Mouse (Mus musculus) stomach, postnatal 0 days (tissue): ENCODE results near the gene Rnf114. TPM values are rescaled to one million over a fixed set of nuclear protein-coding genes. Genes with fewer than 3 reads are reported as not detected.

Source experiments
- ATAC-seq: fragments of 200-750 bp; cut with Nextera tagmentation; 2 replicates; pipeline ENCODE4 v1.8.0; 2017; ENCODE audit not compliant: low FRiP score, low TSS enrichment
- DNase-seq: peaks from one replicate; pipeline ENCODE4 v3.0.0-alpha.2; 2016; ENCODE audit warnings: low spot score
- H3K27ac ChIP-seq: fragments of 300-500 bp; sonication (generic); replicated peaks from 2 replicates; pipeline ENCODE4 v1.5.1; 2014; ENCODE audit warnings: mild to moderate bottlenecking, control low read depth
- H3K27me3 ChIP-seq: fragments of 300-500 bp; sonication (generic); 2 replicates; pipeline ENCODE4 v1.6.1; 2014; ENCODE audit warnings: low read length; ENCODE audit not compliant: control insufficient read depth, insufficient read depth
- H3K36me3 ChIP-seq: fragments of 300-500 bp; sonication (generic); 2 replicates; pipeline ENCODE4 v1.6.1; 2014; ENCODE audit warnings: low read length, mixed read lengths; ENCODE audit not compliant: control insufficient read depth, insufficient read depth
- H3K4me1 ChIP-seq: fragments of 300-500 bp; sonication (generic); replicated peaks from 2 replicates; pipeline ENCODE4 v1.6.1; 2014; ENCODE audit warnings: antibody characterized with exemption; ENCODE audit not compliant: control insufficient read depth, insufficient read depth
- H3K4me2 ChIP-seq: fragments of 300-500 bp; sonication (generic); replicated peaks from 2 replicates; pipeline ENCODE4 v1.6.1; 2014; ENCODE audit warnings: low read depth, mild to moderate bottlenecking, control low read depth, moderate library complexity
- H3K4me3 ChIP-seq: fragments of 300-500 bp; sonication (generic); 2 replicates; pipeline ENCODE4 v1.5.1; 2014; ENCODE audit warnings: low read depth, low read length, control low read depth
- H3K9ac ChIP-seq: fragments of 300-500 bp; sonication (generic); 2 replicates; pipeline ENCODE4 v1.6.1; 2014; ENCODE audit warnings: mild to moderate bottlenecking, low read length, control low read depth, mixed read lengths
- H3K9me3 ChIP-seq: fragments of 300-500 bp; sonication (generic); 2 replicates; pipeline ENCODE4 v1.6.1; 2016; ENCODE audit warnings: low read length; ENCODE audit not compliant: control insufficient read depth
- CTCF ChIP-seq: IDR thresholded peaks from 2 replicates; pipeline ENCODE4 v1.5.1; 2016; ENCODE audit warnings: antibody characterized with exemption, low read depth, mild to moderate bottlenecking, moderate library complexity
- EP300 ChIP-seq: optimal IDR thresholded peaks from 2 replicates; pipeline ENCODE3; 2016; ENCODE audit warnings: antibody characterized with exemption
- WGBS: fragments of 180-500 bp; shearing (Covaris S2); extraction: QIAGEN DNeasy Blood & Tissue Kit; methylation state at CpG from one replicate; pipeline ENCODE4 v1.1.7; 2014; 5-methylcytosine and 5-hydroxymethylcytosine counted together
- polyA plus RNA-seq: library from polyadenylated mRNA; unstranded; fragments of >200 nt; fragmentation: Nextera tagmentation; extraction: Ambion mirVana; gene quantifications from 2 replicates; pipeline ENCODE4 v1.2.1, GENCODE M21; 2015

Rnf114 gene
- polyA plus RNA-seq, 1 experiment from 2014 or later = 44.6 TPM

DNA sequence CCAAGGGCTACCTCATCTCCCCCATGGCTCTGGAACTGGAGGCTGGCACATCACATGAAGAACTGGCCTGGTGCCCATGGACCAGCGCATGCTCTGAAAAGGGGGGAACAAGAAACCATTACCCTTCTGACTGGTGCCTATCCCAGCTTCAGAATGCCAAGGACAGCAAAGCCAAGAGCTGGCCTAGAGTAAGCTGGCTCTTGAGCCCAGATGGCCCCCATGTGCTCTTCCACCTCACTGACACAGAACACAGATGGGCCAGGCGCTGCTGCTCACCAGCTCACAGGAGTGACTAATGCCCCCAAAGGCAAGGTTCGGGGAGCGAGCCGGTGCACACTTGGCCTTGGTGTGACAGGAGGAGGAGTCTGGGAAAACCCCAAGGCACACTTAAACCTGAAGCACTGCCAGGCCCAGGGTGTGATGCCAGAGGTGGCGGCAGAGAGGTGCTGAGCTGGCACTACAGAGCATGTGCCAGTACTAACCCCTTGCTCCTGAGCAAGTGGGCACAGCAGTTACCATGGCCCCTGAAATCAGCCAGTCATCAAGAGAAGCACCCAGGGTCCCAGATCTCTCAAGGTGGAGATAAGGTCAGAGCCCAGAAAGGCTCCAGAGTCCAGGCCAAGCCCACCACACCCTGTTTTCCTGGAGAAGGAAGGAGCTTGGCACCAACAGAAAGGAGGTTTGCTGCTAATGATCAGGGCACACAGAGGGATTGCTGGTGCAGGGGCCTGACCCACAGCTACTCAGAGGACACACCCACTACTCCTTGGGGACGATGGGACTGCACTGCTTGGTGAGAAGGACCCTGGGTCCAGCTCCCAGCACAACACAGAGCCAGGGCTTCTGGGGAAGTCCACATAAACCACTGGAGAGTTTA is 6.7 kb upstream of the Rnf114 start:
- 44% methylated on average over 7 of the region's 7 CpGs for WGBS
- H3K4me3 ChIP-seq = no peak overlapping the region
- H3K27ac ChIP-seq = peak overlapping the region; percentile 76
- H3K4me2 ChIP-seq = no peak overlapping the region
- H3K36me3 ChIP-seq = peaks cover 12% of the 10 kb centered on the region
- H3K27me3 ChIP-seq = no peaks in the 10 kb centered on the region
- H3K9ac ChIP-seq = peak overlapping the region; percentile 27; the same call in 1 of the 2 replicates
- no peaks in the 10 kb centered on the region for H3K9me3 ChIP-seq
- peak; percentile 65 for DNase-seq
- H3K4me1 ChIP-seq = no peaks in the 10 kb centered on the region
- peak; percentile 56 for ATAC-seq
- no peak for TF ChIP-seq EP300
- no peak for TF ChIP-seq CTCF

- WGBS = 72% methylated on average over 4 of the region's 4 CpGs
- TF ChIP-seq CTCF (no peak), EP300 (no peak)
These were observed 5.9 kb upstream of the Rnf114 start for GRCm38 (mm10) chr2:167486573-167486972.

DNA sequence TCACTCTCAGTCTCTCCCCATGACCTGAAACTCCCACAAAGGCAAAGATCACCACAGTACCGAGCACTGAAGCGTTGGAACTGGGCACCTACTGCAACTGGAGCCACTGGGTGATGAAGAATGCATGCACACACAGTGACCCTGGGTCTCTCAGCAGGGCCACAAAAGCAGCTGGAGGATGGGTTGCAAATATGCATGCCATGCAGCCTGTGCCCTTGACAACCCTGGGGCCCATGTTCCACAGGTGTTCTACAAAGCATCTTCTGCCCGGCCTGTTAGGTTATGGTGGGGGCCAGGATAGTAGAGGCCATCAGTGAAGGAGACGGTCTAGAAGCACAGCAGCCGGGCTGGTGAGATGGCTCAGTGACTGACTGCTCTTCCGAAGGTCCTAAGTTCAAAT is 4.9 kb upstream of the Rnf114 start:
- WGBS = 91% methylated on average over 6 of the region's 6 CpGs
- TF ChIP-seq EP300 = no peak
- TF ChIP-seq CTCF = no peak

More at GRCm38 (mm10) chr2:167486573-167486972, 5.9 kb upstream of the Rnf114 start:
- peak; percentile 28; the same call in 1 of the 2 replicates for ATAC-seq
- H3K27ac ChIP-seq = peak overlapping the region; percentile 76
- 0 out of 2 replicates have a peak, but pooled peaks cover 3% of the 10 kb centered on the region for H3K4me1 ChIP-seq
- DNase-seq = peak; percentile 38
- H3K9me3 ChIP-seq = no peaks in the 10 kb centered on the region
- no peak overlapping the region for H3K4me3 ChIP-seq
- peaks cover 12% of the 10 kb centered on the region for H3K36me3 ChIP-seq
- no peak overlapping the region for H3K4me2 ChIP-seq
- no peaks in the 10 kb centered on the region for H3K27me3 ChIP-seq
- H3K9ac ChIP-seq = peak overlapping the region; percentile 27; the same call in 1 of the 2 replicates

DNA sequence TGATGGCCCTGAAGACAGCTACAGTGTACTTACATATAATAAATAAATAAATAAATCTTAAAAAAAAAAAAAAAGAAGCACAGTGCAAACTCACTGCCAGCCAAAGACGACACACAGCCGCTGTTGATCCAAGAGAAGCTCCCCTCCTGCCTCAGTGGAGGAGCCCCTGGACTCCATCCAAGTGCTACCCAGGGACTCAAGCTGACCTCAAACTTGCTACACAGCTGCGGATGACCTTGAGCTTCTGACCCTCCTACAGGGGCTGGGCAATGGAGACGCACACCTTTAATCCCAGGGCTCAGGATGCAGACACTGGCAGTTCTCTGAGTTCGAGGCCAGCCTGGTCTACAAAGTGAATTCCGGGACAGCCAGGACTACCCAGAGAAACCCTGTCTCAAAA is 4.5 kb upstream of the Rnf114 start:
- ATAC-seq (no peak), DNase-seq (no peak)
- Histone ChIP-seq H3K27me3 (no peaks in the 10 kb centered on the region), H3K27ac (no peak overlapping the region), H3K4me1 (0 out of 2 replicates have a peak, but pooled peaks cover 4% of the 10 kb centered on the region), H3K9ac (no peak overlapping the region), H3K9me3 (no peaks in the 10 kb centered on the region), H3K36me3 (peaks cover 12% of the 10 kb centered on the region), H3K4me3 (no peak overlapping the region), H3K4me2 (no peak overlapping the region)
- WGBS = 82% methylated on average over 6 of the region's 6 CpGs
- TF ChIP-seq CTCF (no peak), EP300 (no peak)

More for the DNA sequence above, 4.9 kb upstream of the Rnf114 start:
- Histone ChIP-seq H3K4me2 (no peak overlapping the region), H3K36me3 (peaks cover 12% of the 10 kb centered on the region), H3K27me3 (no peaks in the 10 kb centered on the region), H3K4me1 (0 out of 2 replicates have a peak, but pooled peaks cover 4% of the 10 kb centered on the region), H3K4me3 (no peak overlapping the region), H3K27ac (no peak overlapping the region), H3K9me3 (no peaks in the 10 kb centered on the region), H3K9ac (no peak overlapping the region)
- DNase-seq (no peak), ATAC-seq (no peak)

DNA sequence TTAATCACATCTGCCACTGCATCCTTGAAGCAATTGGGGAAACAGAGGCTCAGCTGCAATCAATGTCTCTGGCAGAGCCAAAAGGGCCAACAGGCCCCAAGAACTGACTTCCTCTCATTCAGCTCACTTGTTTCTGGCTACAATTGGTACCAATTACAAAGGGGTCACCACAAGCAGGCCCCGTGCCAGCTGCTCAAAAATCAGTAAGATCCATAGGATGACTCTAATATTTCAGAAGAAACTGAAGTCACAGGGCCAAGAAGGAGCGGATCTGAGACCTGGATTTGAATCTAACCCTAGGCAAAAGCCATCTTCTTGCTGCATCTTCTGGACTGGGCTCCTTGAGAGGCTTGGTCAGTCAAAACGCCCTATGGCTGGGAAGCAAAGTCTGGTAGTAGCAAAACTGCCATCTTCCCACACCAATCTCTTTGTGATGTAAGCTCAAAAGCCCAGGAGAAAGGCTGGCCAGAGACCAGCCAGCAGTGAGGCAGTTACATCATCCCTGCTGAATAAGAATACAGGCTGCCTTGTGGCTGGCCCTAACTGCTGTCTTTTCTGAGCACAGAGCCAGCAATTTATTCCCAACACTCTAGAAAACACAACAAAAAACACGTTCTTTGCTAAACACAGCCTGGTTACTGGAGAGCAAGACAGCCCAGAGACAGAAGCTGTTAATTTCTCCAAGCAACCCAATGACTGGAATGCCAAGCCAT is 1.5 kb upstream of the Rnf114 start:
- ATAC-seq (no peak), DNase-seq (no peak)
- H3K4me2 ChIP-seq = peak overlapping the region; percentile 79
- WGBS = 70% methylated on average over 4 of the region's 4 CpGs
- H3K9me3 ChIP-seq = no peaks in the 10 kb centered on the region
- no peaks in the 10 kb centered on the region for H3K27me3 ChIP-seq
- H3K36me3 ChIP-seq = no peaks in the 10 kb centered on the region
- TF ChIP-seq CTCF (no peak), EP300 (no peak)
- H3K4me1 ChIP-seq = peaks cover 4% of the 10 kb centered on the region; the same call in 1 of the 2 replicates
- peak overlapping the region; percentile 1 for H3K9ac ChIP-seq
- no peak overlapping the region for H3K27ac ChIP-seq
- no peak overlapping the region for H3K4me3 ChIP-seq
